Mouse (Mus musculus) thymus, adult 2 months (tissue): ENCODE measurements around the gene Erbb3. TPM values are rescaled to one million over a fixed set of nuclear protein-coding genes. Genes with fewer than 3 reads are reported as not detected.
"Not testable (repeated sequence)": the region's sequence is repeated elsewhere in the genome, so short reads cannot be mapped to it uniquely, and the experiment has no call there.

Source experiments
- DNase-seq: peaks from one replicate; pipeline ENCODE4 v3.0.0; 2021
- H3K27ac ChIP-seq: fragments of 200-500 bp; 2 replicates; pipeline ENCODE4 v1.5.1; 2012; ENCODE audit warnings: low read length, control low read depth; ENCODE audit not compliant: control insufficient read depth, insufficient read depth
- H3K27me3 ChIP-seq: fragments of 200-500 bp; 2 replicates; pipeline ENCODE4 v1.6.1; 2012; ENCODE audit warnings: mild to moderate bottlenecking, low read length, moderate library complexity, mixed read lengths; ENCODE audit not compliant: control insufficient read depth, insufficient read depth
- H3K36me3 ChIP-seq: fragments of 200-500 bp; 2 replicates; pipeline ENCODE4 v1.6.1; 2012; ENCODE audit warnings: mild to moderate bottlenecking, low read length, moderate library complexity; ENCODE audit not compliant: control insufficient read depth, insufficient read depth
- H3K4me1 ChIP-seq: fragments of 200-500 bp; replicated peaks from 2 replicates; pipeline ENCODE4 v1.6.1; 2012; ENCODE audit warnings: low read length; ENCODE audit not compliant: control insufficient read depth, insufficient read depth
- H3K4me3 ChIP-seq: fragments of 200-500 bp; 2 replicates; pipeline ENCODE4 v1.5.1; 2012; ENCODE audit warnings: mild to moderate bottlenecking, low read length, control low read depth, moderate library complexity; ENCODE audit not compliant: control insufficient read depth, insufficient read depth
- CTCF ChIP-seq: fragments of 200-500 bp; IDR thresholded peaks from 2 replicates; pipeline ENCODE4 v1.5.1; 2012; ENCODE audit warnings: mild to moderate bottlenecking, control low read depth, low read length, moderate library complexity, borderline replicate concordance; ENCODE audit not compliant: control insufficient read depth, poor library complexity, insufficient read depth; ENCODE audit errors: extremely low read depth
- POLR2A ChIP-seq: fragments of 200-500 bp; IDR thresholded peaks from 2 replicates; pipeline ENCODE4 v1.6.1; 2012; ENCODE audit warnings: mild to moderate bottlenecking, low read length, control low read depth, moderate library complexity; ENCODE audit not compliant: control insufficient read depth, poor library complexity, insufficient read depth; ENCODE audit errors: extremely low read depth
- WGBS: fragments of 180-500 bp; shearing (Covaris S2); methylation state at CpG from one replicate; pipeline ENCODE4 v1.1.7; 2018; 5-methylcytosine and 5-hydroxymethylcytosine counted together
- polyA plus RNA-seq: library from polyadenylated mRNA; depleted of rRNA; stranded (reverse); fragments of >200 nt; gene quantifications from 2 replicates; pipeline ENCODE4 v1.2.3, GENCODE M21; 2012; rRNA removed

Gene Erbb3
- polyA plus RNA-seq = 2.8 and 3.3 TPM in 2 replicates

DNA sequence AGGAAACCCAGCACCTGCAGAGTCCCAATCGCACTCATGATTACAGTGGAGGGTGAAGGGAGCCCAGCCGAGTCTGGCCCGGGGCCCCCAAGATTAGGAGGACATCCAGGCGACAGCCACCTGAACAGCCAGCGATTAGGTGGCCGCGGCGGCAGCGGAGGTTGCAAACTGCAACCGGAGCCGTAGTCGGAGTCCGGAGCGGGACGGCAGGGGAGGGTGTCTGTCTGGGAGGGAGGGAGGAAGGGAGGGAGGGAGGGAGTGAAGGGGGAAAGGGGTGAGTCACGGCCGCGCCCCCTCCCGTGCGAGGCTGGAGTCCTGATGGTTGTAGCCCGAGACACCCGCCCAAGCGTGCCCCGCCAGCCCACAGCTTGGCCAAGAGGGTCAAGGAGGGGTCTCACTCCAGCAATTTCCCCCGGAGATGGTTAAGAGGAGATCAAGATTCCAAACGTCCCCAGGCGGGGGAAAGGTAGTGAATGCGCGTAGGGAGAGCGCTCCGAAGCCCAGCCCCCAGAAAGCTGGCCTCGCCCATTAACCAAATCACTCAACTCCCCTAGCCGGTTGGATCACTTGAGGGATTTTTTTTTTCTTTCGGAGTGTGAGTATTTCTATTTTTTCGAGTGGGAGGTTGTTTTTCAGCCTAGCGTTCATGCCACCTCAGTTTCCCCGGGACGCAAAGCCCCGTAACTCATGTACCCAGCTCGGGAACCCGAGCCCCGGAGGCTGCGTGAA lies at the start of gene Erbb3:
Erbb3 (minus strand) TSS at position 189 of the 729 bp plus-strand sequence.
- no peak within 1 kb of the TSS for H3K27ac ChIP-seq
- peaks cover 2% of the 10 kb centered on the region; the same call in 1 of the 2 replicates for H3K27me3 ChIP-seq
- H3K4me3 ChIP-seq = peak within 1 kb of the TSS; percentile 63
- H3K36me3 ChIP-seq = no peaks in the 10 kb centered on the region
- WGBS = under 1% methylated on average over 43 of the region's 43 CpGs
- TF ChIP-seq POLR2A = no peak
- no peak for TF ChIP-seq CTCF
- peak; percentile 39 for DNase-seq
- H3K4me1 ChIP-seq = peaks cover 38% of the 10 kb centered on the region

DNA sequence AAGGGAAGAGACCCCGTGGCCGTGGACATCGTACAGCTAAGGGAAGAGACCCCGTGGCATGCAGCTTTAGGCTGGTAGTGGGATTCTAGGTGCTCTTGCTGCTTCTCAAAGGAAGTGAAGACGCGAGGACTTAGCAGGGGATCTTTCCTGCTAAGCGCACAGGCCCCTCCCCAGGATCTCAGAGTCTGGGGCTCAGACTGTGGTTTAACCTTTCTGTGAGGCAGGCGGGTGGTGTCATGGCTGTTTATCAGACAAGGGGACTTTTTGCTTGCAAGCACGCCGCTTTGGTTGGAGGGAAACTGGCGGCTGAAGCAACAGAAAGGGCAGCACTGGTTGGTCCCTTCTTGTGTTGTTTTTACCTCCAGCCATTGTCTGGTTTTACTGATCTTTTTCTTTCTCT lies 47.6 kb upstream of the Erbb3 start:
- Histone ChIP-seq H3K27me3 (no peaks in the 10 kb centered on the region), H3K36me3 (no peaks in the 10 kb centered on the region), H3K4me1 (peaks cover 16% of the 10 kb centered on the region), H3K4me3 (peak overlapping the region; percentile 31), H3K27ac (peak overlapping the region; percentile 86)
- 2% methylated on average over 11 of the region's 11 CpGs for WGBS
- TF ChIP-seq CTCF (no peak), POLR2A (peak; percentile 68)
- peak; percentile 79 for DNase-seq

DNA sequence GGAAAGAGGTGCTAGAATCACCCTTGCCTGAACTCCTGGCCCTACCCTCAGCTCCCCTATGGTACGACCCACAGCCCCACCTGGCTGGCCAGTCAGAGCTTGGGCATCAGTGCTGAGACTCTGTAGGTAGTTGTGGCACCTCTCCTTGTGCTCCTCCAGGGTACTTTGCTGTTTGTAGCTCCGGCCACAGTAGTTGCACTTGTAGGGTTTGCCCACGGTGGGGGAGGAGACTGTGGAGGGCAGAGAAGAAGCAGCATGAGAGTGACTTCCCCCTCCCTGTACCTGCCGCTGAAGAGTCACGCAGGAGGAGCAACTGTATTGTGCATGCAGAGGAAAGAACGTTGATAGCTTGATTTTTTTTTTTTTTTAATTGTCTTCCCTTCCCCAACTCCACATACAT lies 47.1 kb upstream of the Erbb3 start:
- H3K27ac ChIP-seq = peak overlapping the region; percentile 86
- peak; percentile 51 for DNase-seq
- peaks cover 20% of the 10 kb centered on the region for H3K4me1 ChIP-seq
- peak overlapping the region; percentile 31 for H3K4me3 ChIP-seq
- no peak for TF ChIP-seq CTCF
- TF ChIP-seq POLR2A = no peak
- no peaks in the 10 kb centered on the region for H3K27me3 ChIP-seq
- WGBS = 17% methylated on average over 6 of the region's 6 CpGs
- no peaks in the 10 kb centered on the region for H3K36me3 ChIP-seq

DNA sequence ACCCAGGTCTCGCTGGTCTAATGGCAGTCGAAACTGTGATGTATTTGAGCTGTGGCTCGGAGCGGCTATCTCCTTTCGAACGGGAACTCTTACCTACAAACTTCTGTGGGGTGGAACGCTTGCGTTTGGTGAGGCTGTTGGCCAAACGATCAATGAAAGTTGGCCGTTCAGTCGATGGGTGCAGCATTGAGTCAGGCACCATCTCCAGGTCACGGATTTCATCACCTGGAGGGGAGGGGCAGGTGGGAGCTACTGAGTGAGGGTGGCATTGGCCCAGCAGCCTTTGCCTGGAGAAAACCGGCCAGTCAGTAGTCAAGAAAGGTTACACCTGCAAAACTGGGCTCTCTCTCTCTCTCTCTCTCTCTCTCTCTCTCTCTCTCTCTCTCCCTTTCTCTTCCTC lies 46.2 kb upstream of the Erbb3 start:
- H3K4me3 ChIP-seq = no peak overlapping the region
- H3K4me1 ChIP-seq = peaks cover 21% of the 10 kb centered on the region
- TF ChIP-seq CTCF (no peak), POLR2A (no peak)
- peak overlapping the region; percentile 20; the same call in 1 of the 2 replicates for H3K27ac ChIP-seq
- DNase-seq = no peak
- 95% methylated on average over 13 of the region's 13 CpGs for WGBS
- H3K36me3 ChIP-seq = no peaks in the 10 kb centered on the region
- H3K27me3 ChIP-seq = no peaks in the 10 kb centered on the region

- no peak overlapping the region for H3K27ac ChIP-seq
- TF ChIP-seq CTCF (no peak), POLR2A (no peak)
- H3K4me1 ChIP-seq = peaks cover 13% of the 10 kb centered on the region
- no peaks in the 10 kb centered on the region for H3K36me3 ChIP-seq
- DNase-seq = no peak
- no peaks in the 10 kb centered on the region for H3K27me3 ChIP-seq
- 53% methylated on average over 6 of the region's 6 CpGs for WGBS
- H3K4me3 ChIP-seq = no peak overlapping the region
These were observed 42.1 kb upstream of the Erbb3 start for GRCm38 (mm10) chr10:128631571-128631970.

- not testable (repeated sequence) for H3K4me3 ChIP-seq, H3K36me3 ChIP-seq, H3K27ac ChIP-seq, H3K27me3 ChIP-seq, DNase-seq, H3K4me1 ChIP-seq
- WGBS = 90% methylated on average over 5 of the region's 5 CpGs
These were observed 40.9 kb upstream of the Erbb3 start for GRCm38 (mm10) chr10:128630306-128630705.

- Histone ChIP-seq H3K27ac (no peak overlapping the region), H3K4me1 (peaks cover 12% of the 10 kb centered on the region), H3K36me3 (peaks cover 3% of the 10 kb centered on the region; the same call in 1 of the 2 replicates), H3K4me3 (no peak overlapping the region), H3K27me3 (no peaks in the 10 kb centered on the region)
- WGBS = 96% methylated on average over 2 of the region's 2 CpGs
- TF ChIP-seq POLR2A (no peak), CTCF (no peak)
- no peak for DNase-seq
These were observed 40.3 kb upstream of the Erbb3 start for GRCm38 (mm10) chr10:128629746-128630145.
